Mouse (Mus musculus): Measurements from ENCODE around the gene Ccdc71l. TPM values are rescaled to one million over a fixed set of nuclear protein-coding genes. Genes with fewer than 3 reads are reported as not detected.

Ccdc71l gene
- 7.2 TPM for polyA plus RNA-seq (2021)

DNA sequence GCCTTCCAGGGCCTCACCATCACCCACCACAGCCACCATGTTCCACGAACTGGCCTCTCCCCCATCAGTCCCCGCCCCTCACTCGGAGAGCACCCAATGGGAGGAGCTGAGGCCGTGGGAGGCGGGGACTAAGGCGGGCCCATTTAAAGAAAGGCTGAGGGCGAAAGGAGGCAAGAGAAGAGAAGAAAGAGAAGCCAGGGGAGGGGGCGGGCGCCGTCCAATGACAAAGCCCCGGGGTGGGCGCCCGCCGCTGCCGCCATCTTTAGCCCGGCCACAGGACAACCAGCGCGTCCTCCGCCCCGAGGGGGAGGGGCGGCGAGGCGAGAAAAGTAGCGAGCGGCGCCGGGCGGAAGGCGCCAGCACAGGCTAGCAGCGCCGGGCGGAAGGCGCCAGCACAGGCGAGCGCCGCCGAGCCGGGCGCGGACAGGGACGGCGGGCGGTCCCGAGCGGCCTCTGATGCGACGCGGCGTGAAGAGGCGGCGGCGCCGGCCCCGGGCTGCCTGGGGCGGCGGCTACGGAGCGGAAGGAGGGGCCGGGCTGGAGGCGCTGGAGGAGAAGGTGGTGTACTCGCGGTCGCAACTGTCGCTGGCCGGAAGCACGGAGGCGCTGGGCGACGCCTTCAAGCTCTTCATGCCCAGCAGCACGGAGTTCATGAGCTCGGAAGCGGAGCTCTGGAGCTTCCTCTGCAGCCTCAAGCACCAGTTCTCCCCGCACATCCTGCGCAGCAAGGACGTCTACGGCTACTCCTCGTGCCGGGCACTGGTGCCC, at the start of gene Ccdc71l:
Ccdc71l (plus strand) TSS at position 177 of the 768 bp plus-strand sequence.
- ATAC-seq (peak; percentile 81), DNase-seq (ENCODE audit: low read depth, low spot score) (peak; percentile 6)
- in situ Hi-C loops (cut with MboI; ENCODE audit: low pct_unique_long_range_greater_than_20kb): no loop called here
- no peaks in the 10 kb centered on the region for H3K27me3 ChIP-seq
- TF ChIP-seq CTCF (IDR thresholded peaks at IDR 0.05): no peak
- ChIA-PET CTCF (interaction anchor here (0.8 to 2.0 kb wide), 5 partner anchors 77 to 519 kb away, joined by 3 to 5 read pairs (median 4); no protein-coding TSS in a partner anchor), POLR2A (interaction anchor here (0.9 to 1.6 kb wide), 5 partner anchors 14 to 519 kb away, joined by 3 read pairs; no protein-coding TSS in a partner anchor)

DNA sequence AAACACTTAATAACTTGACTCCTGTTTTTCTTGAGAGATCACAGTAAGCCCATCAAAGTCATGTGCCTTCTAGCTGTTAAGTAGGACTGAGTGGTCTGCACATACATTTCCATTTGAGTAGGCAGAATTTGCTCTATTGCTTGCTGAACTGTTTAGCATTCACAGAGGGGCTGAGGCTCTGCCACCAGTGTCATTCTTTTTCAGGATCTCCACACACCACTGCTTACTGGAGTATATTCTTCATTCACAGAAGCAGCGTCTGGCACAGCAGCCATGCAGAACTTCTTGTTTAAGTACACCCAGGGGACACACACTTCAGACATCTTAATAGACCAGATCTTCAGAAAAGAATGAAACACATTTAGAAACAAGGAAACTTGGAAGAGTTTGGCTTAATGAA, 39.4 kb upstream of the Ccdc71l start:
- ATAC-seq: no peak
- ChIA-PET CTCF (interaction anchor here (2.2 kb wide), 1 partner anchor 47 kb away, joined by 6 read pairs; no protein-coding TSS in a partner anchor), POLR2A (no interaction called here)
- no peaks in the 10 kb centered on the region for H3K27me3 ChIP-seq
- in situ Hi-C loops (cut with MboI; ENCODE audit: low pct_unique_long_range_greater_than_20kb): no loop called here
- no peak for TF ChIP-seq CTCF (IDR thresholded peaks at IDR 0.05)
- no peak for DNase-seq (ENCODE audit: low read depth, low spot score)

- DNase-seq (ENCODE audit: low read depth, low spot score): no peak
- no peaks in the 10 kb centered on the region for H3K27me3 ChIP-seq
- no peak for ATAC-seq
- TF ChIP-seq CTCF (IDR thresholded peaks at IDR 0.05): no peak
- POLR2A ChIA-PET: interaction anchor here (0.7 kb wide), 1 partner anchor 37 kb away, joined by 3 read pairs; no protein-coding TSS in a partner anchor
- in situ Hi-C loops (cut with MboI; ENCODE audit: low pct_unique_long_range_greater_than_20kb): no loop called here
- CTCF ChIA-PET: no interaction called here
Measured at GRCm38 (mm10) chr12:32343487-32343886, 35.0 kb upstream of the Ccdc71l start.

DNA sequence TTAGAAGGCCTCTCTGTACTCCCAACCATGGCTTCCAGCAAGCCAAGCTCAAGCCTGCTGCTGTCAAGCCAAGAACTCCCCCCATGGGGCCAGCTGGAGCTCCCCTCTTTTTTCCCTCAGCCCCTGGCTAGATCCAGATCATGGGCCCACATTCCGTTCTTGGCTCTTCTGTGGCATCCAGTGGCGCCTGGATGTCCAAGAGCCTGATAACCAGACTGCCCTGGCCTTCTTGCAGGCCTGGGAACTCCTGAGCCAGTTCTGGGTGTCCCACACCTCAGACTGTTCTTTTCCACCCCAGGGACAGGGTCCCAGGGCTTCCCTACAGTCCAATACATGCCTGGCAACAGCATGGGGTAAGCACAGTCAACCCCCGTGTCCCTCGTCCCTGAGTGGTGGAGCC, 32.4 kb upstream of the Ccdc71l start:
- ChIA-PET CTCF (no interaction called here), POLR2A (no interaction called here)
- DNase-seq (ENCODE audit: low read depth, low spot score): no peak
- no peak for ATAC-seq
- no peaks in the 10 kb centered on the region for H3K27me3 ChIP-seq
- TF ChIP-seq CTCF (IDR thresholded peaks at IDR 0.05): no peak
- in situ Hi-C loops (cut with MboI; ENCODE audit: low pct_unique_long_range_greater_than_20kb): no loop called here

- no peaks in the 10 kb centered on the region for H3K27me3 ChIP-seq
- no peak for TF ChIP-seq CTCF (IDR thresholded peaks at IDR 0.05)
- ChIA-PET CTCF (no interaction called here), POLR2A (no interaction called here)
- no peak for DNase-seq (ENCODE audit: low read depth, low spot score)
- in situ Hi-C loops (cut with MboI; ENCODE audit: low pct_unique_long_range_greater_than_20kb): no loop called here
- ATAC-seq: no peak
Measured at GRCm38 (mm10) chr12:32348493-32348892, 30.0 kb upstream of the Ccdc71l start.

DNA sequence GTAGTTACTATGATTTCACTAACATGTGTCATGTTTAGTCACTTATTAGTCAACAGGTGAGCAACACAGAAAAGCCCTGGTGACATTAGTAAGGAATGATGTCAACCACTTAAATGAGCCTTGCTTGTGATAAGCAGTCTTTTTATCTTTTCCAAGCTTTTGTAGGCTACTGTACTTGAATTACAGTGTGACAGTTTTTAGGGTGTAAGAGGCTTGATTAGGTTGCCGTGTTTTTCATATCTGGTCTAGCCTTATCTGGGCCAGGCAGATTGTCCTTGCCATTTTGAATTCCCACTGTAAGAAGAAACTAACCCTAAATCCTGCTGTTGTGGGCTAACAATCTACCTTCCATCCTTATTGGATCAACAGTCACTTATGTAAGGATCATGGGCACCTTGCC, 26.6 kb upstream of the Ccdc71l start:
- ATAC-seq: no peak
- POLR2A ChIA-PET: no interaction called here

GRCm38 (mm10) chr12:32379296-32379725, 807 bp downstream of the Ccdc71l start:
- ATAC-seq (peak; percentile 76), DNase-seq (ENCODE audit: low read depth, low spot score) (peak; percentile 2)
- CTCF ChIA-PET: interaction anchor here (0.8 to 2.0 kb wide), 6 partner anchors 76 to 518 kb away, joined by 3 to 5 read pairs (median 4); no protein-coding TSS in a partner anchor
- in situ Hi-C loops (cut with MboI; ENCODE audit: low pct_unique_long_range_greater_than_20kb): no loop called here
- TF ChIP-seq CTCF (IDR thresholded peaks at IDR 0.05): peak; percentile 100
- H3K27me3 ChIP-seq: no peaks in the 10 kb centered on the region
- POLR2A ChIA-PET: interaction anchor here (1.1 to 1.6 kb wide), 3 partner anchors 13 to 518 kb away, joined by 3 read pairs; no protein-coding TSS in a partner anchor

More for the DNA sequence above, 26.6 kb upstream of the Ccdc71l start:
- H3K27me3 ChIP-seq: peaks cover 6% of the 10 kb centered on the region
- TF ChIP-seq CTCF (IDR thresholded peaks at IDR 0.05): no peak
- CTCF ChIA-PET: no interaction called here
- in situ Hi-C loops (cut with MboI; ENCODE audit: low pct_unique_long_range_greater_than_20kb): no loop called here
- no peak for DNase-seq (ENCODE audit: low read depth, low spot score)

GRCm38 (mm10) chr12:32379731-32380130, 1.2 kb downstream of the Ccdc71l start:
- in situ Hi-C loops (cut with MboI; ENCODE audit: low pct_unique_long_range_greater_than_20kb): no loop called here
- peak; percentile 1 for ATAC-seq
- H3K27me3 ChIP-seq: no peaks in the 10 kb centered on the region
- CTCF ChIA-PET: interaction anchor here (0.9 to 2.0 kb wide), 7 partner anchors 48 to 518 kb away, joined by 3 to 5 read pairs (median 4); no protein-coding TSS in a partner anchor
- TF ChIP-seq CTCF (IDR thresholded peaks at IDR 0.05): no peak
- DNase-seq (ENCODE audit: low read depth, low spot score): no peak
- POLR2A ChIA-PET: interaction anchor here (0.7 to 1.2 kb wide), 3 partner anchors 36 to 518 kb away, joined by 3 read pairs; no protein-coding TSS in a partner anchor

- ChIA-PET CTCF (interaction anchor here (0.9 to 2.0 kb wide), 8 partner anchors 47 to 517 kb away, joined by 3 to 5 read pairs (median 4); no protein-coding TSS in a partner anchor), POLR2A (interaction anchor here (0.7 kb wide), 1 partner anchor 37 kb away, joined by 3 read pairs; no protein-coding TSS in a partner anchor)
- no peaks in the 10 kb centered on the region for H3K27me3 ChIP-seq
Measured at GRCm38 (mm10) chr12:32380457-32380856, 2.0 kb downstream of the Ccdc71l start.

DNA sequence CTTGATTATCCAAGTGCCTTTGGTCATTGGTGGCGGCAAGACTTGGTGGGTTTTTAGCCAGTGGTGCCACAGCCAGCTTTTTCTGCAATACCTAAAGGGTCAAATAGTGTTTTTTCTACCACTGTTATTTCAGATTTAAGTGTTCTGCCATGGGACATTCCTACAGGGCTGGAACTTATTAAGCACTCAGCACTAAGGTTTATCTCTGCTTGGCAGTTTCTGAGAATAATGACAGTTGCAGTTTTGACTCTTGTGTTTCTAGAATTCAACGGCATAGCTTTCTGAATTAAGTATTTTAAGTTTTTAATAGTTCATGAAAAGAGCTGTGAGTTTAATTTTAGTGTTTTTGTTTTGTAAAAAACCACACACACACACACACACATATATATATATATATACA, 2.5 kb downstream of the Ccdc71l start:
- no peaks in the 10 kb centered on the region for H3K27me3 ChIP-seq
- TF ChIP-seq CTCF (IDR thresholded peaks at IDR 0.05): no peak
- in situ Hi-C loops (cut with MboI; ENCODE audit: low pct_unique_long_range_greater_than_20kb): no loop called here
- ChIA-PET POLR2A (no interaction called here), CTCF (interaction anchor here (1.2 to 2.0 kb wide), 4 partner anchors 46 to 516 kb away, joined by 3 to 5 read pairs (median 4); no protein-coding TSS in a partner anchor)
- no peak for DNase-seq (ENCODE audit: low read depth, low spot score)
- no peak for ATAC-seq

More at GRCm38 (mm10) chr12:32380457-32380856, 2.0 kb downstream of the Ccdc71l start:
- DNase-seq (ENCODE audit: low read depth, low spot score) (no peak), ATAC-seq (no peak)
- no peak for TF ChIP-seq CTCF (IDR thresholded peaks at IDR 0.05)
- in situ Hi-C loops (cut with MboI; ENCODE audit: low pct_unique_long_range_greater_than_20kb): no loop called here

GRCm38 (mm10) chr12:32419537-32419936, 41.0 kb downstream of the Ccdc71l start:
- CTCF ChIA-PET: no interaction called here

More at GRCm38 (mm10) chr12:32419537-32419936, 41.0 kb downstream of the Ccdc71l start:
- no peak for TF ChIP-seq CTCF (IDR thresholded peaks at IDR 0.05)
- DNase-seq (ENCODE audit: low read depth, low spot score): no peak
- H3K27me3 ChIP-seq: no peaks in the 10 kb centered on the region
- no peak for ATAC-seq
- in situ Hi-C loops (cut with MboI; ENCODE audit: low pct_unique_long_range_greater_than_20kb): no loop called here
- POLR2A ChIA-PET: no interaction called here
